Mouse (Mus musculus) C3H10T1/2 (cell line): ENCODE results near the gene Gm11007. TPM values are rescaled to one million over a fixed set of nuclear protein-coding genes. Genes with fewer than 3 reads are reported as not detected.

Experiments
- polyA plus RNA-seq, 2 experiments: library from polyadenylated mRNA; unstranded; fragments of >200 nt; fragmentation: generic; extraction: Trizol; gene quantifications; one replicate each; pipeline ENCODE4 v1.2.1; 2012; ENCODE audit warnings: missing spikeins in 2 of 2

Gm11007 gene
- not detected for polyA plus RNA-seq

DNA sequence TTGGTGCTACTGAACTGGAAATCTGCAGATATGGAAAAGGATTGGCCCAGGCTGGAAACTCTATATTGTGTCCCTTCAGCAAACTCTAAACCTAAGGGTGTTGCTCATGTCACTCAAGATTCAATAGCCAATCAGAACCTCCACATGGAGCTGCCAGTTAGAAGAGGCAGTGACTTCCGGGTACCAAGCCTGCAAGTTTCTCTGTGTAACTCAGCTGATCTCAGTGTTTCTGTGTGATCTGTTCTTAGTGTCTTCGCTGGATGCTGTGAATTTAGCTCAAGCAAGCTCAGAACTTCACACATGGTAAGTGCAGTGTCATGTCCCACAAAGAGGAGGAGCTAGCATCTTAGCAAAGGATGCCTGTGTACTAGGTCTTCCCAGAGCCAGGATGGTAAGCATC, at the start of gene Gm11007:
Gm11007 (plus strand) TSS at position 301 of the 400 bp plus-strand sequence.

Other genes with a start within 250 kb of the Gm11007 start
- 1 to 10 TPM in 1 of 2 experiments, under 1 TPM in 1; 0.14 to 7.7 TPM for gene Gm4724, start 208.2 kb upstream of the Gm11007 start, polyA plus RNA-seq
- 1 to 10 TPM in 1 of 2 experiments, under 1 TPM in 1; 0.28 to 1.5 TPM for gene Zfp965, start 174.0 kb upstream of the Gm11007 start, polyA plus RNA-seq
- 1 to 10 TPM; 1.6 to 4.7 TPM for gene Zfp969, start 59.7 kb downstream of the Gm11007 start, polyA plus RNA-seq
- not detected for gene Gm2007, start 97.6 kb downstream of the Gm11007 start, polyA plus RNA-seq
- under 1 TPM; 0.04 to 0.91 TPM for gene Gm14288, start 157.1 kb downstream of the Gm11007 start, polyA plus RNA-seq
- 1 to 10 TPM in 1 of 2 experiments, under 1 TPM in 1; 0.18 to 1.5 TPM for gene Gm6710, start 225.2 kb downstream of the Gm11007 start, polyA plus RNA-seq